Mouse (Mus musculus) embryonic stem cell, embryonic (primary cell): ENCODE data around the gene Siah2.

Experiments used
- CTCF ChIA-PET, 4 experiments: fragments of 300-600 bp in 2 of 4; fragments of 350-600 bp in 2 of 4; sonication (Branson Sonifier 250); formaldehyde crosslinking; loops; one replicate each; lab custom pipeline; 2022; ENCODE audit warnings: inconsistent platforms in 2 of 4; lab: Charles Lee
- POLR2A ChIA-PET, 4 experiments: fragments of 300-600 bp in 2 of 4; fragments of 350-600 bp in 2 of 4; sonication (Branson Sonifier 250); formaldehyde crosslinking; loops; one replicate each; lab custom pipeline; 2022; ENCODE audit warnings: antibody characterized with exemption in 4 of 4, inconsistent platforms in 1 of 4; lab: Charles Lee

Gene Siah2

DNA sequence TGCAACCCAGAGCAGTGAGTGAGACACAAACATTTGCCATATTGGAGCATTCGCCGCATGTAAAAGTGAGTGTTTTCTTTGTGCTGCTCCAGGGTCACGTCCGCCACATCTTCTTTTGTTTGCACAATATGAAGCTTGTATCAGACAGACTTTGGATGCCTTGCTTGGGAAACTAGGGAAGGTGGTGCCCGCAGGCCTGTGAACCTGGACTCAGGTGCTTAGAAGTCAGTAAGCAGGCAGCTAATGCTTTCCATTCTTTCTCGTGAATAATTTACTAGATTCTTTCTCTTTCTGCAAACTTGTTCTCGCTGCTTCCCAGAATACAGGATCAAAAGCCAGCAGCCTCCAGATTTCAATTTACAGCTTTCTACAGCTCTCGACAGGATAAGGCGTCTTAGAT lies 11.5 kb upstream of the Siah2 start:
- ChIA-PET CTCF (no interaction called here), POLR2A (interaction anchor here in 1 of 4 experiments (3.7 kb wide), 1 partner anchor 12 kb away, joined by 19 read pairs; the partner anchor contains the start of gene Siah2)

DNA sequence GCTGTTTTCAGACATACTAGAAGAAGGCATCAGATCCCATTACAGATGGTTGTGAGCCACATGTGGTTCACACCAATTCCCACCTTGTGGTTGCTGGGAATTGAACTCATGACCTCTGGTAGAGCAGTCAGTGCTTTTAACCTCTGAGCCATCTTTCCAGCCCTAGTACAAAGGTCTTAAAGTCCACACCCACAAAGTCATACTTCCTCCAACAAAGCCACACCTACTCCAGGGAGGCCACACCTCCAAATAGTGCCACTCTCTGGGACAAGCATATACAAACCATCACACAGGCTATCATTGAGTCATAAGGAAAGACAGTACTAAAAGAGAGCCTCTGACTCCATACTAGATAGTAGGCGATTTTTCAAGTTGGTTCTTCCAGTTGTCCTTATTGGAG lies 10.1 kb upstream of the Siah2 start:
- CTCF ChIA-PET = no interaction called here
- POLR2A ChIA-PET = interaction anchor here in 1 of 4 experiments (0.6 to 3.7 kb wide), 2 partner anchors 10 to 612 kb away, joined by 3 to 19 read pairs; partner anchors contain the start of gene Siah2

DNA sequence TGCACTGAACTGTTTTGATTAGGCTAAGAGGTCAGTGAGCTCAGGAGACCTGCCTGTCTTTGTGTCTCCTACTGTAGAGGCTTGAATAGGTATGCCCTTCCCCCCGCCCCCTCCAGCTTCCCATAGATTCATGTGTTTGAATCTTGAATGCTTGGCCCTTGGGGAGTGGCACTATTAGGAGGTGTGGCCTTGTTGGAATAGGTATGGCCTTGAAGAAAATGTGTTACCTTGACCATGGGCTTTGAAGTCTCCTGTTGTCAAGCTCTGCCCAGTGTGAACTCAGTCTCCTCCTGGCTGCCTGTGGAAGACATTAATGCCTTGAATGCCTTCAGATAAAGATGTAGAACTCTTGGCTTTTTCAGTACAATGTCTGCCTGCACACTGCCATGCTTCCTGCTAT lies 9.2 kb upstream of the Siah2 start:
- ChIA-PET POLR2A (interaction anchor here in 3 of 4 experiments (0.6 to 3.7 kb wide), 7 partner anchors 9 to 613 kb away, joined by 3 to 19 read pairs (median 9); partner anchors contain the start of gene Siah2 (in 3 of the 3)), CTCF (no interaction called here)

DNA sequence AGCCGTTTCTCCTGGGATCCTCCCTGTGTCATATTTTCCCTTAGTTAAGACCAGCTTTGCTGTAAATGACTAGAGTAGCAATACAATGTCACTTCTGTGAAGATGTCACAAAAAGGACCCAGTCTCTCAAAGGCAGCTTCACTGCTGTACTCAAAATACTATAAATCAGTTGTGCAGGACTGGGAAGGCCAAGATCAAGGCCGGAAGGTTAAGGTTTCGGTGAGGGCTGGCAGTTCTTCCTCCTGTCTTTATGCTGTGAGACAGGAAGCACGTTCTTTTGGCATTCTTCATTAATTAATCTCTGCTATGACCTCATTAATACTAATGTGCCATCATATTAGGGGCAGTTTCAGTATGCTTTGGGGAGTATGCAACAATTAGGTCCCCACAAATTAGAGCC lies 5.7 kb upstream of the Siah2 start:
- CTCF ChIA-PET = interaction anchor here in 1 of 4 experiments (0.7 kb wide), 1 partner anchor 1227 kb away, joined by 3 read pairs; no protein-coding TSS in a partner anchor
- POLR2A ChIA-PET = interaction anchor here in 1 of 4 experiments (0.8 kb wide), 1 partner anchor 17 kb away, joined by 4 read pairs; no protein-coding TSS in a partner anchor

DNA sequence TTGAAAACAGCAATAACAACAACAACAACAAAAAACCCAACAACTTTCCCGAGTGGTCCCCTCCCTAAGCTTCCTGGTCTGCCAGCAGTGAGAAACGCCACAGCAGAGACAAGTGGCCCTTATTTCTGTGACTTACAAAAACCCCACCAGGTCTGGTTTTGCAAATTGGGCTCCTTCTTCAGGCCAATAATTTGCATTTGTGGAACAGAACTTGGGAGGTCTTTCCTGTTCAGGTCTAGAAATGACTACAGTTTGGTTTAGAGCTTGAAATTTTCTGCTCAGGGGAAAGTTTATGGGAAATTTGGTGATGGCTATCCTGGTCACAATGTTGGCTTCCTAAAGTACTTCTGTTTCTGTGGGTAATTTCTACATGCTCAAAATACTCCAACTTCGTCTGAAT lies 4.6 kb upstream of the Siah2 start:
- ChIA-PET POLR2A (interaction anchor here in 1 of 4 experiments (1.5 kb wide), 1 partner anchor 11 kb away, joined by 3 read pairs; no protein-coding TSS in a partner anchor), CTCF (no interaction called here)

DNA sequence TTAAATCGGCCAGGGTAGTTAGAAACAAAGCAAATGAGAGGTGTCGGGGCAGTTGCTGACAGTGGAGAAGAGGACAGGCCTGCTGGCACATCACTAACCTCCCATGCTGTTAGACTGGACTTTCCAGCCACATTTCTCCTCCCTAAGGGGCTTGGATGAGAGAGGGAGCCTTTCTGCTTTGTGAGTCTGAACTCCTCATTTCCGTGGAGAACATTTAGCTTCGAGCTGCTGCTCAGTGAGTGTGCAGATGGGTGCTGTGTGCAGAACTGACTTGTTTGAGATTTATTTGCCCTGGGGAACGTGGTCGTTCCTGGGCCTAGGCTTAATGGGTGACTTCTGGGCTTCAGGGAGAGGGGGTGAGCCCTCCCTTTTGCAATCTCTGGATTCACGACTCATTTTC lies 3.3 kb upstream of the Siah2 start:
- ChIA-PET CTCF (interaction anchor here in 1 of 4 experiments (1.3 kb wide), 1 partner anchor 34 kb away, joined by 4 read pairs; no protein-coding TSS in a partner anchor), POLR2A (interaction anchor here in 1 of 4 experiments (0.7 kb wide), 1 partner anchor 27 kb away, joined by 3 read pairs; no protein-coding TSS in a partner anchor)

DNA sequence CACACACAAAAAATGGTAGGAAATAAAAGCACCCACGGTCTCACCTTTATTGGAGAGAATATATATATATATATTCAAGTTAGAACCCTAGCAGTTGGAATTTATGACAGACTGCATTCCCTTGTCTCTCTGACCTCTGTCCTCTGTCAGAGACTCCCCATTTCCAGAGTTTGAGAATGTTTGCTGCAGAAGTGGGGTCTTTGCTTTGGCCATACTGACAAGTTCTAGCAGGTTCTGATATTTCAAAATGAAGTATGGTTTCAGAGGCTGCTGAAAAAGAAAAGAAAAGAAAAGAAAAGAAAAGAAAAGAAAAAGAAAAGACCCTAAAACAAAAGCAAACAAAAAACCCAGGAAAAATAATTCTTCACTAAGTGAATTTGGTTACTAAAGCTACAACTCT lies 2.8 kb upstream of the Siah2 start:
- POLR2A ChIA-PET = no interaction called here
- CTCF ChIA-PET = interaction anchor here in 1 of 4 experiments (1.3 kb wide), 1 partner anchor 34 kb away, joined by 4 read pairs; no protein-coding TSS in a partner anchor

DNA sequence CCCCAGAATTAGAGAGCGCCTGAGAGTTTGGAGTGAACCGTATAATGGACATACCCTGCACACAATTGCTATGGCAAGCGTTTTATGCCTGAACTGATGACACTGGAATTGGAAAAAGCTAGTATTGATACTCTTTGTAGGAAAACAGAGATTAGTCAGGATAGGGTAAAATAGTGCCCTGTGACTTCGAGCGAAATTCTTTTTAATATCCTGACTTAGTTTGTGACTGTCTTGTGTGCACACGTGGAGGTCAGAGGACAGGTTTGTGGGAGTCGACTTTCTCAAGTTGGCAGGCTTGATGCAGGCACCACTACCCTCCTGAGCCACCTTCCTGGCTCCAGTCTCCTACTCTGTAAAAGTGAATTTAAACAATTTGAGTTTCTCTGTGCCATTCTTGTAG lies 1.1 kb upstream of the Siah2 start:
- ChIA-PET POLR2A (interaction anchor here in 3 of 4 experiments (0.8 to 5.7 kb wide), 14 partner anchors 9 to 313 kb away, joined by 3 to 52 read pairs (median 4); partner anchors contain the start of genes Eif2a (in 1 of the 3), Med12l (in 1 of the 3) and Serp1 (in 1 of the 3)), CTCF (interaction anchor here in 3 of 4 experiments (0.6 to 1.1 kb wide), 3 partner anchors 36 to 204 kb away, joined by 3 to 5 read pairs (median 3); no protein-coding TSS in a partner anchor)

DNA sequence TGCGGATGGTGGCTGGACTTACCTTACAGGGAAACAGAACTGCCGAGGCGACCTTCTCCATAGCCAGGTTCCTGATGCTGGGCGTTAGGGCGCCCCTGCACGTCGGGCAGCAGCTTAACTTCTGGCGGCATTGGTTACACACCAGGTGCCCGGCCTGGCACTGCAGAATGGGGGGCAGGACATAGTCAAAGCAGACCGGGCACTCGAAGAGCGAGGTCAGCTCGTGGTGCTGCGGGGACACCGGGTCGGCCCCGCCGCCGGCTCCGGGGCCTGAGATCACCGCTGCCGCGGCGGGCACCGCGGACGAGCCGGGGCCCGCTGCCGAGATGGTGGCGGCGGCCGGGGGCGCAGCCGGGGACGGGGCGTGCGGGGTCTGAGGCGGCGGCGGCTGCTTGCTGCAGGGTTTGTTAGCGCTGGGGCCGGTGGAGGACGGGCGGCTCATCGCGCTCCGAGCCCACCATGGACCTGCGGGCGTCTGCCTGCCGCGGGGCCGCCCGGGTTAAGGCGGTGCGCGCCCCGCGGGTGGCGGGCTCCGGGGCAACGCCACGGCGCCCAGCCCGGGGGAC lies 743 bp downstream of the Siah2 start:
- ChIA-PET POLR2A (interaction anchor here in 3 of 4 experiments (0.6 to 6.9 kb wide), 30 partner anchors 10 to 1188 kb away, joined by 3 to 69 read pairs (median 4); partner anchors contain the start of genes Med12l (in 1 of the 3), Selenot (in 1 of the 3) and Wwtr1 (in 1 of the 3)), CTCF (no interaction called here)

DNA sequence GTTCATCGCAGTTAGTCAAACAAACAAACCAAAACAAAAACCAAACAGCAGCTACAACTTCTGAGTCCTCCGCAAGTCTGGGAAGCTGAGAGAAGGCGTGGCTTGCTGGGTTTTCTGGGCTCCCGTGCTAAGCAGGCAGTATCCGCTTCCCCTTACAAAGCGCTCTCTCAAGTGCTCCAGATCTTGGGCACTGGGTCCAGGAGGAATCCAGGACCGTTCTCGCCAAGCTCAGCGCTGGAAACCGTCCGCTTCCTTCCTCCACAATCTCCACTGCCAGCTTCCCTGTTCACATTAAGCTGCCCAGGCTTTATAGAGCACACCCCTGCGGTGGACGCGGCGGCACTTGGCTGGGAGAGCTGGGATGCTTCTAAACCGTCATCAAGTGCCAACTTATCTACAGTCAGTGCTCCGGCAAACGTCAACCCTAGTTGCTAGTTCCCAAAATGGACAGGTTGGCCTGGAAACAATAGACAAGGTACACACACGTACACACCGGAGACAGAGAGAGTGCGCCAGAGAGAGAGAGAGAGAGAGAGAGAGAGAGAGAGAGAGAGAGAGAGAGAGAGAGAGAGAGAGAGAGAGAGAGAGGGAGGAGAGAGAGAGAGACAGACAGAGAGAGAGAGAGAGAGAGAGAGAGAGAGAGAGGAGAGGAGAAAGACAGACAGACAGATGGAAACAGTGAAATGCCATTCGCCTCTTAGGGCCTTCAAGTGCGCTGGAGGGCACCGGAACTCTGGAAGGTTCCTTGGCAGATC lies 1.4 kb downstream of the Siah2 start:
- CTCF ChIA-PET = interaction anchor here in 3 of 4 experiments (0.6 to 0.7 kb wide), 4 partner anchors 37 to 96 kb away, joined by 3 to 4 read pairs (median 3); no protein-coding TSS in a partner anchor
- POLR2A ChIA-PET = interaction anchor here (0.6 to 6.9 kb wide), 27 partner anchors 11 to 321 kb away, joined by 3 to 69 read pairs (median 4); partner anchors contain the start of genes Eif2a (in 1 of the 4), Med12l (in 1 of the 4), Selenot (in 1 of the 4) and Serp1 (in 1 of the 4)

DNA sequence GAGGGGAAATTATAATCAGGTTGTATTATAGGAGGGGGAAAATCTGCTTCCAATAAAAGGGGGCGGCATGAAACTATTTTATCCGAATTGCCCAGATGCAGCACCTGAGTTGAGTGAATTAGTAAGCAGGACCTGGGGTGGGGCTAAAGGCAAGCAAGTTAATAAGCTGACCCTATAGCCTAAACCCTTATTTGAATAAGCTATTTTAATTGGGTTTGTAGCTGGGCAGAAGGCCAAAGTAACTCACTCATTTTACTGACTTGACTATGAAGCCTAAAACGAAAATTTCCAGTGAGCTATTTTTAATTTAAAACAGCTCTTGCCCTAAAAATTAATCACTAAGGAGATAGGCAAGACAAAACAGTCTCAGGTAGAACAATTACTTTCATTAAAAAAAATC lies 2.5 kb downstream of the Siah2 start:
- ChIA-PET CTCF (no interaction called here), POLR2A (interaction anchor here in 3 of 4 experiments (0.9 to 6.9 kb wide), 7 partner anchors 10 to 164 kb away, joined by 3 to 69 read pairs (median 6); partner anchors contain the start of genes Eif2a (in 1 of the 3) and Serp1 (in 1 of the 3))

DNA sequence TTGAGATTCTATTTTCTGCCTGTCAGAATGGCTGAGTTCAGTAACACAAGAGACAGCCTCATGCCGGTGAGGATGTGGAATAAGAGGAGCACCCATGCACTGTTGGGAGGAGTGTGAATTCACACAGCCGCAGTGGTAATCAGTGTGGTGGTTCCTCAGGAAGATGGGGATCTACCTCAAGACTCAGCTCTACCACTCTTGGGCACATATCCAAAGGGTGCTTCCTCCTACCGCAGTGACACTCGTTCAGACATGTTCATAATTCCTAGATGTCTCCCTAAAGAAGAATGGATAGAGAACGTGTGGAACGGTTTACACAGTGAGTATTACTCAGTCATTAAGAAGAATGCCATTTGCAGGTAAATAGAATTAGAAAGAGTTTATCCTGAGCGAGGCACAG lies 3.1 kb downstream of the Siah2 start:
- POLR2A ChIA-PET = interaction anchor here in 2 of 4 experiments (0.8 to 6.9 kb wide), 5 partner anchors 9 to 32 kb away, joined by 3 to 69 read pairs (median 3); no protein-coding TSS in a partner anchor
- CTCF ChIA-PET = no interaction called here

DNA sequence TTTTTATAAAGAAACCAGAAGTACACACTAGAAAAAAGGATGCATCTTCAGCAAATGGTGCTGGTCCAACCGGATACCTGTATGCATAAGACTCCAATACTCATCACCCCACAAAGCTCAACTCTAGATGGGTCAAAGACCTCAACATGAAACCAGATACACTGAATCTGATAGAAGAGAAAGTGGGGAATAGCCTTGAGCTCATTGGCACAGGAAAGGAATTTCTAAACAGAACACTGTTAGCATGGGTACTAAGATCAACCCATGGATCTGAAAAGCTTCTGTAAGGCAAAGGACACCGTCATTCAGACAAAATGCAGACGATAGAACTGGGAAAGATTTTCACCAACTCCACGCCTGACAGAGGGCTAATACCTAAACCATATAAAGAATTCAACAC lies 3.6 kb downstream of the Siah2 start:
- ChIA-PET POLR2A (interaction anchor here in 2 of 4 experiments (0.8 to 6.9 kb wide), 5 partner anchors 9 to 19 kb away, joined by 3 to 69 read pairs (median 4); no protein-coding TSS in a partner anchor), CTCF (no interaction called here)

DNA sequence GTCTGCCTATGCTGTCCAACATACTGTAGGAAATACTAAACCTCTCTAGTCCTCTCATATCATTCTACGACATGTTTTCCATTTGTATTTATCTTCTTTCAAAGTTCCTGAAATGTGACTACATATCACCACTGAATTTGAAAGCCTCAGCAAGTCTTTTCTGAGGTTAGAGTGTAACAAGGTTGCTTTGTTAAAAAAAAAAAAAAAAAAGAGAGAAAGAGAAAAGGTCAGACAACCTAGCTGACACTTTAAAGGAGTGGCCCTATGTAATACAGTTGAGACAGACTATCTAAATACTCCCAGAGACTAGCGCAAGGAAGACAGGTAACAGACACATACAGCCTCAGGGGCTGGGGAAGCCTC lies 5.3 kb downstream of the Siah2 start:
- POLR2A ChIA-PET = interaction anchor here in 2 of 4 experiments (0.6 to 6.9 kb wide), 6 partner anchors 7 to 111 kb away, joined by 3 to 69 read pairs (median 4); no protein-coding TSS in a partner anchor

DNA sequence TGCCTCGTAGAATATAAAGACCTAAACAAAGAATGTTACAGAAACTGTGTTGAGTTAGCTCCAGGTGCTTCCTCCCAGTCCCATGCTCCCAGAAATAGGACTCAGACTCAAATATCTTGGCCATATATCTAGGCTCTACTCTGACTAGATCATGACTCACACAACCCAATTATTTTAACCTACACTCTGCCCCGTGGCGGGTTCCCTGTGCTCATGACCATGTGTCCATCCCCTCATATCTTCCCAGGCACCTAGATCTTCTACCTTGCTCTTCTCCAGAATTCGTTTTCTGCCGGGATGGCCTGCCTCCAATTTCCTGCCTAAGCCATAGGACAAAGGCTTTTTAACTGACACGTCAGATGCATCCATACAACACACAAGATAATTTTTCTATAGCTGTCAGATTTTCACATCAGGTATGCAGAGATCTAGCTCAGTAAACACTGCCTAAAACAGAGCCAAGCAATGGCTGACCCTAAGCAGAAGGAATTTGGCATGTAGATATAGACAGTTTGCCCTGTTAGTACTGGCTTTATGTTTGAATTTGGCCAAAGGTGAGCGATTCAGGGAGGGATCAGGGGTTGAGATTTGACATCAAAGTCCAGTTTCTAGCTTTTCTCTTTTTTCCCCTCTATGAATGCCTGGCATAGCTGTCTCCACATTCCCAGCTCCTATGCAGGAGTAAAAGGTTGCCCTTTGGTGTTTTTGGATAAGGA lies 5.8 kb downstream of the Siah2 start:
- CTCF ChIA-PET = interaction anchor here in 3 of 4 experiments (0.5 to 1.3 kb wide), 4 partner anchors 35 to 100 kb away, joined by 3 to 4 read pairs (median 3); no protein-coding TSS in a partner anchor
- POLR2A ChIA-PET = interaction anchor here in 1 of 4 experiments (1.1 to 6.9 kb wide), 4 partner anchors 7 to 110 kb away, joined by 3 to 69 read pairs (median 4); no protein-coding TSS in a partner anchor

More for the DNA sequence above, 5.3 kb downstream of the Siah2 start:
- CTCF ChIA-PET = interaction anchor here in 1 of 4 experiments (0.7 kb wide), 1 partner anchor 35 kb away, joined by 3 read pairs; no protein-coding TSS in a partner anchor

DNA sequence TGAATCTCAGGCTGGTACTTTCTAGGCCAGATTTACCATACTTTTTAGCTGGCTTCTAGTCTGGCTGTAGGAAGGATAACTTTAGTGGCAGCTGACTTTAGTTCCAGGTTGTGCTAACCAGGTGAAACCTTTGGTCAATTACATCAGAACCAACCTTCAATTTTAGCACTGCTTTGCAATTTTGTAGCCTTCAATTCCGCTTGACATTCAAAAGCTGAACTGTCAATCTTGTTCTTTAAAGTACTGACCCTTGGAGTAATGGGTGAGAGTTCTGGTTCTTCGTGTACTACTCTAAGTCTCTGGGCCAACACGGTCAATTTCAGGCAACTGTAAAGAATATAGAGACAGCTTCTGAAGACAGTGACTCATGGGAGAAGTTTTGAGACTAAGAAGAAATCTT lies 6.8 kb downstream of the Siah2 start:
- ChIA-PET POLR2A (interaction anchor here in 1 of 4 experiments (0.6 to 2.4 kb wide), 4 partner anchors 11 to 83 kb away, joined by 3 to 5 read pairs (median 4); no protein-coding TSS in a partner anchor), CTCF (interaction anchor here in 1 of 4 experiments (0.9 to 1.3 kb wide), 2 partner anchors 37 to 101 kb away, joined by 3 read pairs; no protein-coding TSS in a partner anchor)

DNA sequence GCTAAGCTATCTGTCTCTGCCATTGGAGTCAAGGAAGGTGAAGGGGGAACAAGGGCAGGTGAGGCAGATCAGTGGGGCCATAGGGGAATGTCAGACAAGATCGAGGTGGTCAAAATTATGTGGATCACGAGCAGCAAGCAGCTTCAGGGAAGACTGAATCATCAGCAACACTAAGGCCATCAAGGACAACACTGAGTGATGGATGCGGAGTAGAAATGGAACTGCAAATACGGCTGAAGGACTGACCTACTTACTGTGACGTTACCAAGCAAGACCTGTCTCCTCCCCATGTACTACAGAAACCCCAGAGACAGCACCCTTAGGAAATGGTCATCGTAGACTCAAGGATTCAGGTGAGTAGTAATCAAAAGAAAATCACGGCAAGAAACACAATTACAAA lies 8.9 kb downstream of the Siah2 start:
- CTCF ChIA-PET = no interaction called here
- POLR2A ChIA-PET = interaction anchor here in 1 of 4 experiments (1.3 kb wide), 1 partner anchor 13 kb away, joined by 3 read pairs; no protein-coding TSS in a partner anchor
